Mouse (Mus musculus) thymus, postnatal 10 days (tissue): Measurements from ENCODE around the gene Exoc3l.
A peak's percentile ranks its signal among the peaks of the same experiment; 100 is the strongest.

Source experiments
- DNase-seq, 2 experiments: peaks; one replicate each; pipeline ENCODE4 v3.0.0; 2021; ENCODE audit warnings: low spot score in 2 of 2

The Exoc3l gene

DNA sequence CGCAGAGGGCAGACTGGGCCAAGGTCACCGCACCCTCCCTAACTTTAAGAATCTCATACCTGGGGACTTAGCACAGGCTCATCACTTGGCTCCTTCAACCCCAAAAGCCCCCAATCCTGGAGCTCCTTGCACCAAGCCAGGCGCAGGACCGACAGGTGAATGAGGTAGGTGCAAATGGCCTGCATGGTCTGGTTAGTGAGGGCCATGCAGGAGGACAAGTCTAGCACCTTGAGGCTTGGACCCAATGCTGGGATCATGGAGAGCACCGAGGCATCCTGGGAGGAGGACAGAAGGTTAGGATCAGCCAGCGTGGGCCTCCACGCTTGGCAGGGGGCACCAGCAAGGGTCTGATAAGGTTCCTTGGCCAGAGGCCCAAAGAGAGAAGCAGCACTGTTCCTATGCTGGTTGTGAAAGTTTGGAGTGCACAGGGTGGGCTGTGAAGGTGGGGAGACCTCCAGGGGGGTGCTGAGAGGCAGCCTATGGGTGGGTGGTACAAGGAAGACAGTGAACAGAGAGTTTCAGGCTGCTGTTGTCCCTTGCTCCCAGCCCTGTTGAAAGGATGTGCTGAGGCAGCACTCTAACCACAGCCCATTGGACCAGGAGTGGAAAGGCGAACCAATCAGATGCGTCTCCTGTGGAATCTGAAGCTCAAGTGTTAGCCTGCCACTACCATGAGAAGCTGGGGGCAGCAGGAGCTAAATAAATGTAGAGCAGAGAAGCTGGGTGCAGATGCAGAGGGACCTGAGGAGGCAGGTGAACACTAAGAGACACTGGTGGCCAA lies 17.9 kb upstream of the Exoc3l start:
- no peak for DNase-seq

- DNase-seq = no peak
Measured at GRCm38 (mm10) chr8:105312891-105313481, 17.1 kb upstream of the Exoc3l start.

DNA sequence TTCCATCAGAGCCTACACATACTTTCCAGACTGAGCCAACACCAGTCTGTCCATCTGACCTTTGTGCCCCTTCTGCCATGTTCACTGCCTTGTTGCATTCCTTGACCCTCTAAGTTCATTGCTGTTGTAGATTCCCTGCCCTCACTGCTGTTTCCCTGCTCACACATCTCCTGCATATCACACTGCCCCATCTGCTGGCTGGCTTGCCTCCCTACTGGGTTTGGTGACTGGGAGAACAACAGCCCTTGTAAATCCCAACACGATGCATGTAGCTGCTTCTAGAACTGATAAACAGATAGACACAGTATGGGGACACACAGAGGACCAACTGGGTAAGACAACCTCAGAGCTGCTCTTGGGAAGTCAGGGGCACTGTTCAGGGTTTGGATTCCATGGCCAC lies 15.8 kb upstream of the Exoc3l start:
- DNase-seq = no peak

GRCm38 (mm10) chr8:105310118-105310517 lies 14.2 kb upstream of the Exoc3l start:
- no peak for DNase-seq

DNA sequence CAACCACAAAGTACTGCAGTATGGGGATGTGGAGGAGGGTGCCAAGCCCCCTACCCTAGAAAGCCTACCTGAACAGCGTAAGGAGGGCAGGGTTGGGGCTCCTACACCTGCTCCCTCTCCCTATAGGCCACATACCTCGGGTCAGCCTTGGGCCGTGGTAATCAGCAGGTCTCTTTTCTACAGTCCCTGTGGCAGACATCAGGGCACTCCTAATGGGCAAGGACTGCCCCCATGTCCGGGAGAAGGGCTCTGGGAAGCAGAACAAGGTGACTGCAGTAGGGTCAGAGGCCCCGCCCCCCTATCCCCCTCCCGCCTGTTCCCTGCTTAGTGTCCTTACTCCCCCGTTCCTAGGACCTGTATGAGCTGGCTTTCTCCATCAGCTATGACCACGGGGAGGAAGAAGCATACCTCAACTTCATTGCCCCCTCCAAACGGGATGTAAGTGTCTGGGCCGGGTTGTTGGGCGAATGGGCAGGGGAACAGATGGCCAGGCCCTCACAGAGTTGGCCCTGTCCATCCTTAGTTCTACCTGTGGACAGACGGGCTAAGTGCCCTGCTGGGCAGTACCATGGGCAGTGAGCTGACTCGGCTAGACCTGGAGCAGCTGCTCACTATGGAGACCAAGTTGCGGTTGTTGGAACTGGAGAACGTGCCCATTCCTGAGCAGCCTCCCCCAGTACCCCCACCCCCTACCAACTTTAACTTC lies 13.4 kb upstream of the Exoc3l start:
- DNase-seq = no peak

- DNase-seq = no peak
Measured at GRCm38 (mm10) chr8:105308428-105308827, 12.5 kb upstream of the Exoc3l start.

DNA sequence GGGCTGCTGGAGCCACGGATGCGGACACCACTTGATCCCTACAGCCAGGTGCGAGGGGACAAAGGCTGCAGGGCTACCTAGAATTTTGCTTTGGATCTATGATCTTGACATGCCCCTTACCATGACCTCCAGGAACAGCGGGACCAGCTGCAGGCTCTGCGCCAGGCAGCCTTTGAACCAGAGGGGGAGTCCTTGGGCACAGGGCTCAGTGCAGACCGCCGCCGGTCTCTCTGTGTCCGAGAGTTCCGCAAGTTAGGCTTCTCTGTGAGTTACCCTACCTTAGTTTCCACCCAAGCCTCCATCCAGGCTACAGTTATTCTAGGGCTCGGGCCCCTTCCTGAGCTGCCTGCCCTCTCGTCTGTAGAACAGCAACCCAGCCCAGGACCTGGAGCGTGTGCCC lies 11.8 kb upstream of the Exoc3l start:
- no peak for DNase-seq

DNA sequence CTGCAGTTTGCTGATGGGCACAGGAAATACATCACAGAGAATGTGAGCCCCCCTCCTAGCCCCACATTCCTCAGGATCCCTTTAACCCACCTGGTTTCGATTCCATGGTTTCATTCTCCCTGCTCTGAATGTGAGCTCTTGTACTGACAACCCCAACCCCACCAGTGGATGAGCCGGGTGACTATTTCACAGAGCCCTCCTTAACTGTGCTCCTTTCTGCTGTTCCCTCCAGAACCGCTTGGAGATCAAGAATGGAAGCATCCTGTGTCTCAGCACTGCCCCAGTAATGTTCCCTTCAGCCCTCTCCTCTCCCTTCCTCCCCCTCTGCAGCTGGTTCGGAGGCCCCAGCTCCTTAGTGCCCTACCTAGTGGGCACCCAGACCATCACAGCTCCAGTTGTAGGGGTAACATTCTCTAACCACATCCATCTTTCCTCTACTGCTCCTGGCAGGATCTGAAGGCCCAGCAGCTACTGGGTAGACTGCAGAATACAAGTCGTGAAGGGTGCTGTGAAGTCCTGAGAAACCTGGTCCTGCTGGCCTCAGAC lies 10.3 kb upstream of the Exoc3l start:
- no peak for DNase-seq

DNA sequence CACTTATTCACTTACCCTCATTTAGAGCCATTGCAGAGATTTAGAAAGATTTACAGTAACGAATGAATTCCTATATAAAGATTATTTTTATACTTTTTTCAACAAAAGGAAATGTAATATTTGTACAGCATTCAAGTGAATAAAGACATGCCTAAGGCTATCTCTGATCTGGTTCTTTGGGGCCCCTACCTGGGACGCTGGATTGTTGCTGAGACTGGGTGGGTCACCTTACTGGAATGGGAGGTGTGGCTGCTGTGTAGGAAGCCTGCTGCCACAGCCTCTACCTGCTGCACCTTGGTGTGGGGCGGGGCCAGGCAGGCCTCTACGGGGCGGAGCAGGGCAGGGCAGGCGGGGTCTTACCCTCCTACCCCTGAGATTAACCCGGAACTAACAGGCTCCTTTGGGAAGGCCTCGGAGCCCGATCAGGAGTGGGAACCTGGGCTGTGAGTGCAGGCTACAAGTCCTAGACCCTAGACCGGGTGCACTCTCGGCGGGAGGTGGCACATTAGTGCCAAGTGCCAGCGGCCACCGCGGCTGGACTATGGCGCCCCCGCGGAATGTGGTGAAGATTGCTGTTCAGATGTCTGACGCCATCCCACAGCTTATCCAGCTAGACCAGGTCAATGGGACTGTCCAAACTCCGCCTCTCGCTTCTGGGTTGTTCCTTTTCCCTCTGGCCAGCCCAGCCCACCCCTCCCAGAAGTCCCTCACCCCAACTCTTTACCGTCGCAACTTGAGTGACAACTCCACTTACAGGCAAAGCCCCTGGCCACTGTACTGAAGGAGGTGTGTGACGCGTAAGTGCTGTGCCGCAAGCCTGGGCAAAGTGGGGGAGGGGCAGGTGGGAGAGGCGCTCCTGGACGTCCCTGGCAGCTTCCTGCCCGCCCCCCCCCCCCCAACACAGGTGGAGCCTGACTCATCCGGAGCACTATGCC lies 9.6 kb upstream of the Exoc3l start, which contains the start of gene Elmo3:
TSS of gene Elmo3 (plus strand) at position 391 of the 935 bp plus-strand sequence.
- peak; percentile 47 to 60 for DNase-seq

DNA sequence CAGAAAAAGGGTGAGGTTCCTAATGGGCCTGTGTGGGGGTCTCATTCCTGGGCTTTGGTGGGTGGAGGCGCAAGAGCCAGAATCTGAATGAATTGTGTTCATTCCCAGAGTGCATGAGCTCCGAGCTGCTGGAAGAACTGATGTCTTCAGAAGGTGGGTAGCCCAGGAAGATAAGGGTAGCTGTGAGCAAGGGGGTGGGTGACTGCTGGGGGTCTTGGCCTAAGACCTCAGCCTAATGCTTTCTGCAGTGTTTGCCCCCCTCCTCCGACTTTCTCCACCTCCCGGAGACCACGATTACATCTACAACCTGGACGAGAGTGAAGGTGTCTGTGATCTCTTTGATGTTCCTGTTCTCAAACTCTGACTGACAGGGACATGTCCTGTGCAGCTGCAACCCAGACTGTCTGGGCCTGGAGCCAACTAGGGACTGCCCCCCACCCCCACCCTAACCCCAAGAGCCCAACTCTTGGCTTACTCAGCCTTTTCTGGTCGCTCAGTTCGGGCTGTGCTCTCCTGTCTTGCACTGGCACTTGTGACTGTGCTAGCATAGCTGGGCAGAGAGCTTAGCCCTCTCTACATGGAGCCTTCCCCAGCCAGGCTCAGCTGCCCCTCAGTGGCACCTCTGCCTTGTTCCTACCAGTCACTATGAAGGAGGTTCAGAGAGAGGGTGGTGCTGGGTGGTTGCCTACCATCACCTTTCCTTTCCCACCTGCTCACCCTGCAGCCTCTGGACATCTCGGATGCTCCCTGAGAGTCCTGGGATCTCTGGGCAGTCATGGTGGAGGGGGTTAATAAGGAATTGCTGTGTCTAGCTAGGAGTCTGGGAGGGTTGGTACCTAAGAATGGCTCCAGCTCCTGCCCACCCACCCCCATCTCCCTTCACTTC lies 8.7 kb upstream of the Exoc3l start:
- no peak for DNase-seq

DNA sequence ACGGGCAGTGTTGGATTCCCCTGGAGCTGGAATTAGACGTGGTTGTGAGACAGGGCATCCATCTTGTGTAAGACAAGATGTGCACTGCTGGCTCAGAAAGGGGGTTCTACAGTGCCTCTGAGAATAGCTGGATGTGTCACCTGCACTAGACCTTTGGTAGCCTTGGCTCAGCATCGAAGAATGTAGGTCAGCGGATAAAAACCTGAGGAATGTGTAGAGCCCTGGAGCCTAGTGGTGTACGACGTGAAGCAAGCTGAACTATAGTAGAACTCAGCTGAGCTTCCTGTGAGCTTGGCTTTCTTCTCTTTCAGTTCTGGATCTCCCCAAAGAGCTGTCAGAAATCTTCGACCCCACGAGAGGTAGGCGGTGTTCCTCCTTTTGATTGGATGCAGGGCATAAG lies 8.0 kb upstream of the Exoc3l start:
- DNase-seq = no peak

DNA sequence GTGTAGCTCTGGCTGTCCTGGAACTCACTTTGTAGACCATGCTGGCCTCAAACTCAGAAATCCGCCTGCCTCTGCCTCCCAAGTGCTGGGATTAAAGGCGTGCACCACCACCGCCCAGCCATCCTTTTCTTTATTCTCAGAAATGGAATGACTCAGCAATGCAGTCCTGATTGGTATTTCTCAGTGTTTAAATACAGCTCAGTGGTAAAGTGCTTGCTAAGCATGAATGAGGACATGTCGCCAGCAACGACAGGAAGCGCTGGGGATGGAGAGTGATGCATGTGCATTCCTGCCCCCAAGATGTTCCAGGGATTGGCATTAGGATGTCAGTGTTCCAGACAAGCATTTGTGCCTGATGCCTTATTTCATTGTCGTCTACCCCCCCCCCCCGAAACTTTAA lies 7.5 kb upstream of the Exoc3l start:
- DNase-seq = no peak

DNA sequence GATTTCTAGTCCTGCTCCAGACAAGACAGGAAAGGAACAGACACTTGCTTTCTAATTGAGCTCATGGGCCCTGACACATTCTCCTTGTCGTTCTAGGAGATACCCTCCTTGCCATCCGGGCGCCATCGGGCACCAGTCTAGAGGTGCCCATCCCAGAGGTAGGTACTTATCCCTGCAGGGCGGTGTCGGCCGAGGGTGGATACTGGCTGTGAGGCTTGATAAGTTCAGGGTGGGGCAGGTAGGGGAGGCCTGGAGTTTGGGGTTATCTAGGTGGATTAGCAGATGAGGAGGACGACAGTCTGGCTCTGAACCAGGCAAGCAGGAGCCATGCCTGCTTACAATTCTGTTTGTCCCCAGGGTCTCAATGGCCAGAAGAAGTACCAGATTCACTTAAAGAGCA lies 4.1 kb upstream of the Exoc3l start:
- DNase-seq = no peak

- peak; percentile 49 to 58 for DNase-seq
Measured at GRCm38 (mm10) chr8:105298351-105299252, 2.7 kb upstream of the Exoc3l start.

GRCm38 (mm10) chr8:105297511-105298192 lies 1.8 kb upstream of the Exoc3l start, which contains the start of gene E2f4:
E2f4 (plus strand) TSS chr8:105297663.
- peak; percentile 82 to 88 for DNase-seq

DNA sequence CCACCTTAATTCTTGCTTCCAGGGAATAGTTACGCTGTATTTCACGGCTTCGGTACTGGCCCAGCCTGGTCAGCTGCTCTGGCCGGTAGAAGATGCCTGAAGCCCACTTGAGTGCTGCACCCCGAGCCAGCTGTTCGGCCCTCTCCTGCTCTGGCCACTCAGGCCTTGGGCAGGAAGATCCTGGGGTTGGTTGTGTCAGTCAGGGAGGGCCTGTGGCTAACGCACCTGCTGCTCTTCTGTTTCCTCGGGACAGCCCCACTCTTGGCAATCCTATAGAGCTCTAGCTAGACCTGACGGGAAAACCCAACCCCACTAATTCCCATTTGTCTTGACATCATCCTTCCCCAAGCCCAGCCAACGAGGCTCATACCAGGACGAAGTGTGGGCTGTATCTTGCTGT lies 645 bp downstream of the Exoc3l start:
- DNase-seq = no peak

DNA sequence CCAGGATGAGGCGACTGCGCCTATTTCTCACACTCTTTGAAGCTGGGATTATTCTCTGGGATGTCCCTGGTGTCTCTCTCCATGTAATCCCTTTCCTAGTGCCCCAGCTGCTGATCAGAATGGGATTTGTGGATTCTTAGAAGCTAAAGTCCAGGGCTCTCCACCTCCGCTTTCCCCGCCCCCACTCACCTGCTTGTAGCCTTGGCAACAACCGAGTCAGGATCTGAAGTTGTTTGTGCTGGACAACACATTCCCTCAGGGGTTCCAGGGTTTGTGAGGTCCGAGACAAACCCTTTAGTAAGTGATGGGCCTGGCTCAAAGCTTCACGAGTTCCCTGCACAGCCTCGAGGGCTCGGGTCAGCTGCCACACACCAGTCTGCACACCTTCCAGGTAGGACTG lies 1.1 kb downstream of the Exoc3l start:
- DNase-seq = no peak

DNA sequence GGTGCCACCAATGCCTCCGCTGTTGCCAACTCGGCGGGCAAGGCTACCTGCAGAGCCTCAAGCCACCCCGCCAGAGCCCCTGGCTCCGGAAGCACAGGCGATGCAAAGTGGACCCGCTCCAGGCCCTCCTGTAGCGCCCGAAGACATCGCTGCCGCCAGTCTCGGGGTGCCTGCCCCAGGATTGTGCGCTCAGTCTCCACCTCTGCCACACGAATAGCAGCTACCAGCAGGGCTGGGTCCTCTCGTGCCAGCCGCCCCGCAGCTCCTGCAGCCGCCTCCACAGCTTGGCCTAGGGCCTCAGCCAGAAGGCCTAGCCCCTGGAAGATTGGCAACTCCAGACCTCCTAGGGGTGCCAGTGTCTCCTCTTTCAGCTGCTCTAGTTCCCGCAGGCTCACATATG lies 2.5 kb downstream of the Exoc3l start:
- DNase-seq = no peak

DNA sequence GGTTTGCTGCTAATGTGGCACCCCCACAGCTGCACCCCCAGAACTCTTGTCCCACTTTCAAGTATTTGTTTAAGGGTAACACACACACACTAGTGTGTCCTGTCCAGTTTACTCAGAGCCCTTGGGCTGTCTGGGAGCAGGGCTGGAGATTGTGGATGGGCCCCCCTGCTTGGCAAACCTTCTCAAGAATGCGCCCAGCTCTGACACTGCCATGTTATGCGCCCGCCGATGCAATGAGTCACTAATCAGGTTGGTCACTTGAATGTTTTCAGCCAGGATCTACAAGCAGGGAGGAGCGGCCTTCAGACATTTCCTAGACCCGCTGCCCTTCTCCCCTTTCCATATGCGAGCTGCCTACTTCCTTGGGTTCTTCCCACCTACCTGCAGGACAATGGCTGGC lies 3.4 kb downstream of the Exoc3l start:
- no peak for DNase-seq
